Mouse (Mus musculus) intestine, postnatal 0 days (tissue): Measurements from ENCODE around the gene Nsg1. TPM values are rescaled to one million over a fixed set of nuclear protein-coding genes. Genes with fewer than 3 reads are reported as not detected.

Experiments
- ATAC-seq: fragments of 200-750 bp; cut with Nextera tagmentation; 2 replicates; pipeline ENCODE4 v1.8.0; 2017; ENCODE audit warnings: mild to moderate bottlenecking, moderate TSS enrichment, moderate library complexity
- H3K27ac ChIP-seq: fragments of 300-500 bp; sonication (generic); 2 replicates; pipeline ENCODE4 v1.5.1; 2014; ENCODE audit warnings: mild to moderate bottlenecking, low read depth, low read length, moderate library complexity
- H3K27me3 ChIP-seq: fragments of 300-500 bp; sonication (generic); replicated peaks from 2 replicates; pipeline ENCODE4 v1.6.1; 2014; ENCODE audit warnings: low read length, mixed read lengths; ENCODE audit not compliant: control insufficient read depth, insufficient read depth
- H3K36me3 ChIP-seq: fragments of 300-500 bp; sonication (generic); 2 replicates; pipeline ENCODE4 v1.6.1; 2014; ENCODE audit warnings: mild to moderate bottlenecking, moderate library complexity; ENCODE audit not compliant: control insufficient read depth, insufficient read depth
- H3K4me1 ChIP-seq: fragments of 300-500 bp; sonication (generic); replicated peaks from 2 replicates; pipeline ENCODE4 v1.6.1; 2014; ENCODE audit warnings: antibody characterized with exemption, low read length, mixed read lengths; ENCODE audit not compliant: control insufficient read depth, insufficient read depth
- H3K4me2 ChIP-seq: fragments of 300-500 bp; sonication (generic); replicated peaks from 2 replicates; pipeline ENCODE4 v1.6.1; 2014; ENCODE audit warnings: low read depth, mild to moderate bottlenecking, moderate library complexity
- H3K4me3 ChIP-seq: fragments of 300-500 bp; sonication (generic); 2 replicates; pipeline ENCODE4 v1.5.1; 2014; ENCODE audit warnings: low read depth, low read length
- H3K9ac ChIP-seq: fragments of 300-500 bp; sonication (generic); 2 replicates; pipeline ENCODE4 v1.6.1; 2014; ENCODE audit warnings: mild to moderate bottlenecking, low read depth, low read length
- H3K9me3 ChIP-seq: fragments of 300-500 bp; sonication (generic); 2 replicates; pipeline ENCODE4 v1.6.1; 2016; ENCODE audit warnings: mixed run types; ENCODE audit not compliant: control insufficient read depth
- CTCF ChIP-seq: sonication (generic); IDR thresholded peaks from 2 replicates; pipeline ENCODE4 v1.5.1; 2016; ENCODE audit warnings: low read depth, mild to moderate bottlenecking, control low read depth, antibody characterized with exemption, moderate library complexity
- WGBS: fragments of 180-500 bp; shearing (Covaris S2); extraction: QIAGEN DNeasy Blood & Tissue Kit; methylation state at CpG from one replicate; pipeline ENCODE4 v1.1.7; 2014; 5-methylcytosine and 5-hydroxymethylcytosine counted together
- polyA plus RNA-seq: library from polyadenylated mRNA; unstranded; fragments of >200 nt; fragmentation: Nextera tagmentation; extraction: Ambion mirVana; gene quantifications from 2 replicates; pipeline ENCODE4 v1.2.1, GENCODE M21; 2015

Nsg1 gene
- polyA plus RNA-seq, 1 experiment from 2014 or later = 28.7 TPM

DNA sequence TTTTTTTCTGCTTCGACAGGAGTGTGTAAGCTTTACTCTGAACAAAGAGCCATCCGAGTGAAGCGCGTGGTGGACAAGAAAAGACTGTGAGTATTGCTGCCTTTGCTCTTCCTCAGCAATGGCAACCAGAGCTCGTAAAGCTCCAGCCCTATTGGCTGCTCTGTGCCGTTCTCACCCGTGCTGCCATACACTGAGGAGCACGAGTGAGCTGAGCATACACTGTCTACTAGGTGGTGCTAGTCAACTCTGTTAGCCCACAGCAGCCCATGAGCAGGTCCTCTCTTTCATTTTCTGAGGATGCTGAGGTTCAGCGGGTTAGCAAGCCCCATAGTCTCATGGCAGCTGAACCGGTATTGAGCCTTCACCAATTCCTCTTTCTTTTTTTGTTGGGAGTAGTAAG lies 52.9 kb downstream of the Nsg1 start:
- no peak for ATAC-seq
- Histone ChIP-seq H3K9ac (no peak overlapping the region), H3K36me3 (peaks cover 47% of the 10 kb centered on the region), H3K4me1 (no peaks in the 10 kb centered on the region), H3K27me3 (no peaks in the 10 kb centered on the region), H3K4me3 (no peak overlapping the region), H3K9me3 (no peaks in the 10 kb centered on the region), H3K27ac (no peak overlapping the region), H3K4me2 (no peak overlapping the region)
- TF ChIP-seq CTCF = no peak
- WGBS = 91% methylated on average over 10 of the region's 10 CpGs

DNA sequence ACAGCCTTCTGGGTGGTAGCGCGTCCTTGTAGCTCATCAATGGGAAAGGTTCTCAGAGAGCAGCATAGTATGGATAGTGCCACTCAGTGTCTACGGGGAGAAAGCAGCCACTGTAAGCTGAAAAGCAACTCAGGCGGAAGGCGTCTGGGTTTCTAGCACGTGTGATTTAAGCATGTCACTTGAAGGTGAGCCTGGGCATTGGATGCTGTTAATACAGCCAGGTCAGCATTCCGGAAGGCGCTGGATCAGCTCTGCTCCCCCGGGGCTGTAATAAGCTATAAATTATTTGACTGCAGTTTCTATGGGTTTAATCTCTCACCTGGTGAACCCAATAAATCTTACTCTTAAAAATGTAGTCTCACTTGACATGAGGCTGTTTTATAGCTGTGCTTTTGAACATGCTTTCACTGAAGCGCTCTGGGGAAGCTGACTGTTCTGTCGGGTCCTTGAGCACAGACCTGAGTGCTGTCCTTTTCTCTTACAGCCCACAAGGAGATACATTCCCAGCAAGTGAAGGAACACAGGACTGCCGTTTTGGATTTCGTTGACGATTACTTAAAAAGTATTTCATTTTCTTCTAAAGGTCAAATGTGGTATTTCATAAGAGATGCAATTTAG lies 53.5 kb downstream of the Nsg1 start:
- Histone ChIP-seq H3K36me3 (peaks cover 42% of the 10 kb centered on the region), H3K9me3 (no peaks in the 10 kb centered on the region), H3K27ac (no peak overlapping the region), H3K4me1 (no peaks in the 10 kb centered on the region), H3K4me2 (no peak overlapping the region), H3K4me3 (no peak overlapping the region), H3K9ac (no peak overlapping the region), H3K27me3 (no peaks in the 10 kb centered on the region)
- 81% methylated on average over 14 of the region's 14 CpGs for WGBS
- ATAC-seq = no peak
- no peak for TF ChIP-seq CTCF

DNA sequence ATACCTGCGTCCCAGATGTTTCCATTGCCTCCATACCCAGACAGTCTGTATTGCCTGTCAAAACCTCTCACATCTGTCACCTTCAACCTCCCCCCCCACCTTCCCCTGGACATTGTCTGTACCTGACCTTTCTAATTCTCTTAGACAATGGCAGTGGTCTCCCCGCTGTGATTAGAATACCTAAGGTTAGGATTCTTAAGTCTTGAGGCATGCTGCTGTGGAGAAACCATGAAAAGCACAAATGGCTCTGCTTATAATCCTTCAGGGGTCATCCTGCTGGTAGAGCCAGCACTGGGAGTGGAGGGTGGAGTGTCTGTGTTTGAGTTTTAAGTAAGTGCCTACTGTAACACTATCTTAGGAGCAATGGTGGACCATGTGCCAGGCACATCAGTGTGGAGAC lies 56.8 kb downstream of the Nsg1 start:
- no peak for TF ChIP-seq CTCF
- Histone ChIP-seq H3K27ac (no peak overlapping the region), H3K4me2 (no peak overlapping the region), H3K4me1 (no peaks in the 10 kb centered on the region), H3K27me3 (no peaks in the 10 kb centered on the region), H3K36me3 (peaks cover 24% of the 10 kb centered on the region; the same call in 1 of the 2 replicates), H3K9me3 (no peaks in the 10 kb centered on the region), H3K9ac (no peak overlapping the region), H3K4me3 (no peak overlapping the region)
- ATAC-seq = no peak
- WGBS = 92% methylated on average over 2 of the region's 2 CpGs

DNA sequence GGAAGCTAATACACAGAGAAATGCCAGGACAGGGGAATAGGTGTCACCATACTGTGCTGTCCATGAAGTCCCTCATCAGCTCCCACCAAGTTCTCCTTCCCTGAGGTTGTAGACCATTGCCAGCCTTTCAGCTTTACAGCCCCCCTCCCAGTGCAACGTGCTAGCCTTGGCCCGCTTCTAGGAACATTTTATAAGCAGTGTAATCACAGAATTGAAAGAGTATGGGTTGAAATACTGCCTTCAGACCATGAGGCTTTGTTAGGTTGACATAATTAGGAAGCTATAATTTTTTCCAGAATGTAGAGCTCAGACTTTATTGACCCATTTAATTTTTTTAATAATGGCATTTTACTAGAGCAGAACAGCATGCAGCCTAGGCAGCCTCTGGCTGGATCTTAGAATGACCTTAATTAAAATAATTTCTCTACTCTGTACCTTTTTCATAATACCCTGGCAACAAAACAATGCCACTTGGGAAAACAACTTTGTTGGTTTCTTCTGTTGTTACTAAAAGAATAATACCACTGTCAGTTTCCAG lies 60.5 kb downstream of the Nsg1 start:
- H3K4me2 ChIP-seq = no peak overlapping the region
- 97% methylated on average over 2 of the region's 2 CpGs for WGBS

DNA sequence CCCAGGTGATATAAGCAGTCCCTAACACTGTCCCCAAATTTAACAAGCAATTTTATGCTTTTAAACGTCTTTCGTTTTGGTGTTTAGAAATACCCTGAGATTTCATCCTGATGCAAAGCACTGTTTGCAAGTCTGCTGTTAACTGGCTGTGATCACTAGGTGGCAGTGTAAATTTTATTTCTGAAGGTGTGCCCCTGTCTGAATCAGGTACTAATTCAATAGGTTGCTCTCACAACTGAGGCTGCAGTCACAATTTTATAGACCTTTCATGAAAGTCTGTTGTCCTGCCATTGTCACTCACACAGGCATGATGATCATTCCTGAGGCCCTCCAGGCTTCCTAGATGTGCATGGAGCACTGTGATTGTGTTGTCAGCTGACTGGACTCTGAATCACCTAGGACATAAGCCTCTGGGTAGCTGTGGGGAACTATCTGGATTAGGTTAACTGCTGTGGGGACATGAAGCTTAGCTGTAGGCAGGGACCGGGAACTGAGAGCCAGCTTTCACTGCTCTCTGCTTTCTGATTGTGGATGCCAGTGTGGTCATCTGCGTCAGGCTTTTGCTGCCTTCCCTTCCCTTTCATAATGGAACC lies 62.1 kb downstream of the Nsg1 start:
- ATAC-seq = no peak
- H3K27me3 ChIP-seq = no peaks in the 10 kb centered on the region
- H3K9ac ChIP-seq = no peak overlapping the region
- H3K4me1 ChIP-seq = no peaks in the 10 kb centered on the region
- no peaks in the 10 kb centered on the region for H3K9me3 ChIP-seq
- no peak overlapping the region for H3K4me2 ChIP-seq
- H3K4me3 ChIP-seq = no peak overlapping the region
- no peaks in the 10 kb centered on the region for H3K36me3 ChIP-seq
- H3K27ac ChIP-seq = no peak overlapping the region
- peak; percentile 65 for TF ChIP-seq CTCF
- WGBS = 72% methylated on average over 4 of the region's 4 CpGs

More for the DNA sequence above, 60.5 kb downstream of the Nsg1 start:
- Histone ChIP-seq H3K4me1 (no peaks in the 10 kb centered on the region), H3K27ac (no peak overlapping the region), H3K36me3 (no peaks in the 10 kb centered on the region), H3K9ac (no peak overlapping the region), H3K9me3 (no peaks in the 10 kb centered on the region), H3K4me3 (no peak overlapping the region), H3K27me3 (no peaks in the 10 kb centered on the region)
- ATAC-seq = no peak
- TF ChIP-seq CTCF = no peak

DNA sequence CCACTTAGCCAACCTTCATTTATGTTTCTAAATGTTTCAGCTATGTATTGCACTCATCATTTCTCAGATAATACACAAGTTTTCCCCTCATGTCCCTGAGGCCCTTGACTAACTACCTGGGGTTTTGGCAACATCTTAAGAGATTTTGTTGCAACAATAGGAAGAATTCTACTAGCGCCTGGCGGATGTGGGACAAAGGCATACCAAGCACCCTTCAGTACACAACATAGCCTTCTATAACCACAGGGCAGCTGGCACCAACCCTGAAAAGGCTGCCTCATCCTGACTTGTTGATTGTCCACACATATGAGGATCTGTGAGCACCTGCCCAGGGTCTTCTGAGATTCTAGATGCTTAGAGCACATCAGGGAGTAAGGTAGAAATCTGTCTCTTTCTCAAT lies 65.4 kb downstream of the Nsg1 start:
- 90% methylated on average over 2 of the region's 2 CpGs for WGBS
- ATAC-seq = no peak
- no peak overlapping the region for H3K27ac ChIP-seq
- no peaks in the 10 kb centered on the region for H3K27me3 ChIP-seq
- no peak overlapping the region for H3K4me2 ChIP-seq
- no peaks in the 10 kb centered on the region for H3K9me3 ChIP-seq
- H3K36me3 ChIP-seq = no peaks in the 10 kb centered on the region
- H3K4me3 ChIP-seq = no peak overlapping the region
- no peak overlapping the region for H3K9ac ChIP-seq
- no peak for TF ChIP-seq CTCF
- no peaks in the 10 kb centered on the region for H3K4me1 ChIP-seq
